Mouse (Mus musculus) stomach, embryonic 16.5 days (tissue): ENCODE measurements around the gene Alg11. TPM values are rescaled to one million over a fixed set of nuclear protein-coding genes. Genes with fewer than 3 reads are reported as not detected.

Experiments
- ATAC-seq: fragments of 200-750 bp; cut with Nextera tagmentation; 2 replicates; pipeline ENCODE4 v1.8.0; 2017; ENCODE audit warnings: moderate number of reproducible peaks, moderate TSS enrichment; ENCODE audit not compliant: insufficient read depth, low FRiP score
- H3K27ac ChIP-seq: fragments of 300-500 bp; sonication (generic); 2 replicates; pipeline ENCODE4 v1.5.1; 2014; ENCODE audit warnings: low read length
- H3K27me3 ChIP-seq: fragments of 300-500 bp; sonication (generic); 2 replicates; pipeline ENCODE4 v1.6.1; 2014; ENCODE audit warnings: low read length, control low read depth, mixed read lengths; ENCODE audit not compliant: control insufficient read depth, insufficient read depth
- H3K36me3 ChIP-seq: fragments of 300-500 bp; sonication (generic); 2 replicates; pipeline ENCODE4 v1.6.1; 2014; ENCODE audit warnings: low read length; ENCODE audit not compliant: control insufficient read depth, insufficient read depth
- H3K4me1 ChIP-seq: fragments of 300-500 bp; sonication (generic); 2 replicates; pipeline ENCODE4 v1.6.1; 2014; ENCODE audit warnings: low read length, control low read depth, mixed read lengths; ENCODE audit not compliant: control insufficient read depth, insufficient read depth
- H3K4me2 ChIP-seq: fragments of 300-500 bp; sonication (generic); 2 replicates; pipeline ENCODE4 v1.6.1; 2014; ENCODE audit warnings: low read depth, low read length, mixed read lengths
- H3K4me3 ChIP-seq: fragments of 300-500 bp; sonication (generic); replicated peaks from 2 replicates; pipeline ENCODE4 v1.5.1; 2014; ENCODE audit warnings: mild to moderate bottlenecking, low read length
- H3K9ac ChIP-seq: fragments of 300-500 bp; sonication (generic); 2 replicates; pipeline ENCODE4 v1.6.1; 2014; ENCODE audit warnings: low read length
- H3K9me3 ChIP-seq: fragments of 300-500 bp; sonication (generic); replicated peaks from 2 replicates; pipeline ENCODE4 v1.6.1; 2016; ENCODE audit warnings: low read length, control low read depth; ENCODE audit not compliant: control insufficient read depth
- WGBS: fragments of 180-500 bp; shearing (Covaris S2); extraction: QIAGEN DNeasy Blood & Tissue Kit; methylation state at CpG from one replicate; pipeline ENCODE4 v1.1.7; 2014; 5-methylcytosine and 5-hydroxymethylcytosine counted together
- polyA plus RNA-seq: library from polyadenylated mRNA; unstranded; fragments of >200 nt; fragmentation: Nextera tagmentation; extraction: Ambion mirVana; gene quantifications from 2 replicates; pipeline ENCODE4 v1.2.1, GENCODE M21; 2015

Gene Alg11
- 34.2 and 38.1 TPM in 2 replicates for polyA plus RNA-seq

DNA sequence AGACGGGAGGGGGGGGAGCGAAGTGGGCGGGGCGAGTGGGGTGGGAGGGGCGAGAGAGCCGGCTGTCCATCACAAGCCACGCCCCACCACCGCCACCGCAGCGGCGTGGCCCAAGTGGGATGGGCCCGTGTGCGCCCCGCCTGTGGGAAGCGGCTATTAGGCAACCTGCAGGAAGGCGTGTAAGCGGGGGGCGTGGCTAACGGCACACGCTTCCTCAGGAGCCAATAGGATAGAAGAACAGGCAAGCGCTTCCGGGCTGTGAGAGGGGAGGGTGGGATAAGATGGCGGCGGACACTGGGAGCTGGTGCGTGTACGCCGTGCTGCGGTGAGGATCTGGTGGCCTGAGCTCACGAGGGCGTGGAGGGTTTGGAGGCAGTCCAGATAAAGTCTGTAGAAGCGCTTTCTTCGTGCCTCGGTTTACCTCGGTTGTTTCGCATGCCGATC lies at the start of gene Alg11:
Gene Alg11 (plus strand): TSS at position 276 of the 444 bp plus-strand sequence.
- WGBS, result under 1% methylated on average over 31 of the region's 36 CpGs
- peak within 1 kb of the TSS; percentile 83 for H3K4me3 ChIP-seq
- H3K27ac ChIP-seq, result peak within 1 kb of the TSS; percentile 55; the same call in 1 of the 2 replicates
- peaks cover 9% of the 10 kb centered on the region for H3K36me3 ChIP-seq
- ATAC-seq, result peak; percentile 100
- H3K27me3 ChIP-seq, result peaks cover 5% of the 10 kb centered on the region; the same call in 1 of the 2 replicates
- H3K9me3 ChIP-seq, result no peaks in the 10 kb centered on the region
- H3K9ac ChIP-seq, result peak within 1 kb of the TSS; percentile 76
- peaks cover 5% of the 10 kb centered on the region; the same call in 1 of the 2 replicates for H3K4me1 ChIP-seq
- H3K4me2 ChIP-seq, result peak within 1 kb of the TSS; percentile 98

- H3K9ac ChIP-seq, result no peak overlapping the region
- no peaks in the 10 kb centered on the region for H3K27me3 ChIP-seq
- no peak overlapping the region for H3K4me3 ChIP-seq
- H3K4me2 ChIP-seq, result no peak overlapping the region
- ATAC-seq, result peak; percentile 54; the same call in 1 of the 2 replicates
- no peak overlapping the region for H3K27ac ChIP-seq
- WGBS, result 76% methylated on average over 24 of the region's 24 CpGs
- H3K4me1 ChIP-seq, result no peaks in the 10 kb centered on the region
- no peaks in the 10 kb centered on the region for H3K9me3 ChIP-seq
- no peaks in the 10 kb centered on the region for H3K36me3 ChIP-seq
Measured at GRCm38 (mm10) chr8:22013034-22013707, 47.4 kb upstream of the Alg11 start.

- Histone ChIP-seq H3K27ac (no peak overlapping the region), H3K4me1 (no peaks in the 10 kb centered on the region)
Measured at GRCm38 (mm10) chr8:22017731-22018130, 42.8 kb upstream of the Alg11 start.

GRCm38 (mm10) chr8:22019498-22019897 lies 41.0 kb upstream of the Alg11 start:
- no peaks in the 10 kb centered on the region for H3K9me3 ChIP-seq
- 52% methylated on average over 5 of the region's 5 CpGs for WGBS
- H3K27me3 ChIP-seq, result no peaks in the 10 kb centered on the region
- no peaks in the 10 kb centered on the region for H3K4me1 ChIP-seq
- no peak overlapping the region for H3K9ac ChIP-seq
- no peak overlapping the region for H3K4me3 ChIP-seq
- ATAC-seq, result peak; percentile 75
- no peaks in the 10 kb centered on the region for H3K36me3 ChIP-seq
- H3K4me2 ChIP-seq, result no peak overlapping the region
- no peak overlapping the region for H3K27ac ChIP-seq

More at GRCm38 (mm10) chr8:22017731-22018130, 42.8 kb upstream of the Alg11 start:
- WGBS, result 80% methylated on average over 7 of the region's 7 CpGs
- Histone ChIP-seq H3K9me3 (no peaks in the 10 kb centered on the region), H3K36me3 (no peaks in the 10 kb centered on the region), H3K27me3 (no peaks in the 10 kb centered on the region), H3K4me2 (no peak overlapping the region), H3K4me3 (no peak overlapping the region), H3K9ac (no peak overlapping the region)
- ATAC-seq, result no peak

DNA sequence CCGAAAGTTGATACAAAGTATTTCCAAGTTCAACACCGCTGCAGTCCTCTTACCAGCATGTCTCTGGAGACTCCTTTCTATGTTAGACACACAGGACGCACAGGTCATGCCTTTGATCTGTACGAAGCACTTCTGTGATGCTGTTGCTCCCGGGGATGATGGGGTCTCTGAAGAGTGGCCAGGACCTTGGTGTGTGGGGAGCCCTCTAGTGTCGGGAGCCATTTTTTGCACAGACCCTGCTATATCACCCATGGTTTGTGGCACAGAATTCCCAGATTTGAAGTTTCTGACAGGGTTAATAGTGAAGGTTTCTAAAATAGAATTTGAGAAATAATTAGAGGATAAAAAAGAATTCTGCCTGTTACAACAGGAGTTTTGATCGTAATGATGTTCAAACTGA lies 38.3 kb upstream of the Alg11 start:
- ATAC-seq, result no peak
- WGBS, result 60% methylated on average over 7 of the region's 7 CpGs
- Histone ChIP-seq H3K36me3 (no peaks in the 10 kb centered on the region), H3K27ac (no peak overlapping the region), H3K4me2 (no peak overlapping the region), H3K27me3 (no peaks in the 10 kb centered on the region), H3K4me3 (no peak overlapping the region), H3K9me3 (no peaks in the 10 kb centered on the region), H3K4me1 (no peaks in the 10 kb centered on the region), H3K9ac (no peak overlapping the region)

DNA sequence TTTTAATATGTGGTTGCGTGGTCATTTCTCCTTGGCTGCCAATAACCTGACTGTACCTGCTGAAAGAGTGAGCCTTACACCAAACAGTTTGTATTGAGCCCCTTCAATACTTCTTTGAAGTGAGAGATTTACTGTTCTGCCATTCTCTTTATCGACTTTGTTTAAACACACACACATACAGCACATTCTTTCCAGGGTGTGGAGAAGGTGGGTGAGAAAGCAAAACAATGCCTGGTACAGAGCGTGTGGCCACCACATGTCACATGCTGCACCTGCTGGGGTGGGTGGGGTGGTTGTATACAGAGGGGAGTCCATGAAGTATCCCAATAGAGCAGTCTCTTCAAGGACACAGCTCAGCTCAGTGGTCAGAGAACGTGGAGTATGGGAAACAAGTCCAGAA lies 35.3 kb upstream of the Alg11 start:
- H3K9me3 ChIP-seq, result no peaks in the 10 kb centered on the region
- no peak overlapping the region for H3K9ac ChIP-seq
- H3K4me2 ChIP-seq, result no peak overlapping the region
- peak; percentile 91 for ATAC-seq
- no peaks in the 10 kb centered on the region for H3K36me3 ChIP-seq
- no peaks in the 10 kb centered on the region for H3K4me1 ChIP-seq
- 43% methylated on average over 4 of the region's 4 CpGs for WGBS
- H3K4me3 ChIP-seq, result no peak overlapping the region
- H3K27ac ChIP-seq, result peak overlapping the region; percentile 63
- no peaks in the 10 kb centered on the region for H3K27me3 ChIP-seq

- no peak for ATAC-seq
- no peaks in the 10 kb centered on the region for H3K4me1 ChIP-seq
Measured at GRCm38 (mm10) chr8:22028973-22029372, 31.5 kb upstream of the Alg11 start.

GRCm38 (mm10) chr8:22030990-22031389 lies 29.5 kb upstream of the Alg11 start:
- H3K27me3 ChIP-seq, result no peaks in the 10 kb centered on the region
- WGBS, result 57% methylated on average over 3 of the region's 3 CpGs

More at GRCm38 (mm10) chr8:22028973-22029372, 31.5 kb upstream of the Alg11 start:
- WGBS, result 75% methylated on average over 3 of the region's 3 CpGs
- Histone ChIP-seq H3K9me3 (no peaks in the 10 kb centered on the region), H3K9ac (no peak overlapping the region), H3K27me3 (no peaks in the 10 kb centered on the region), H3K27ac (no peak overlapping the region), H3K4me2 (no peak overlapping the region), H3K4me3 (no peak overlapping the region), H3K36me3 (no peaks in the 10 kb centered on the region)

DNA sequence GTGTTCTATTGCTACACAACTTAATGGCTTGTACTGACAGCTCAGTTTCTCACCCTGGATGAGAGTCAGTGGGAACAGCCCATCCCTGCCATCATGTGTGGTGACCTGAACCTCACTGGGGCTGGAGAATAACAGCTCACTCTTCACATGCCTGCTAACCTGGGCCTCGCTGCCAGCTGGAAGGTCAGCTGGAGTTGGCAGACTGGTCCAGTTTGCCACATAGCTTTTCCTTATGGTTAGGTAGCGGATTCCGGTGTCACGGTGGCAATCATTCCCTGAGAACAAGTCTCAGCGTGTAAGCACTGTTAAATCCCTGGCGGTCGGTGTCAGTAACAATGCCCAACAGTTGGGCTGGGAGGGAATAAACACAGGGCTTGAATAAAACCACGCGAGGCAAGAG lies 24.4 kb upstream of the Alg11 start:
- Histone ChIP-seq H3K27me3 (no peaks in the 10 kb centered on the region), H3K9me3 (no peaks in the 10 kb centered on the region), H3K9ac (no peak overlapping the region), H3K36me3 (no peaks in the 10 kb centered on the region), H3K4me1 (peaks cover 6% of the 10 kb centered on the region; the same call in 1 of the 2 replicates), H3K27ac (no peak overlapping the region), H3K4me2 (no peak overlapping the region), H3K4me3 (no peak overlapping the region)
- no peak for ATAC-seq
- WGBS, result 91% methylated on average over 9 of the region's 9 CpGs

More at GRCm38 (mm10) chr8:22030990-22031389, 29.5 kb upstream of the Alg11 start:
- Histone ChIP-seq H3K27ac (no peak overlapping the region; the same call in 1 of the 2 replicates), H3K4me2 (no peak overlapping the region), H3K36me3 (no peaks in the 10 kb centered on the region), H3K4me1 (no peaks in the 10 kb centered on the region), H3K9me3 (no peaks in the 10 kb centered on the region), H3K4me3 (no peak overlapping the region), H3K9ac (no peak overlapping the region)
- ATAC-seq, result no peak
